Mouse (Mus musculus): ENCODE measurements around the gene Gm20708. TPM values are rescaled to one million over a fixed set of nuclear protein-coding genes. Genes with fewer than 3 reads are reported as not detected.

Gm20708 gene
- polyA plus RNA-seq, 1 experiment from 2014 or later = 0.60 TPM

Other genes with a start within 250 kb of the Gm20708 start
- 19.3 and 19.6 TPM in 2 replicates for gene Tnrc6c, start 155.4 kb upstream of the Gm20708 start, polyA plus RNA-seq (2015; fragmentation: Nextera tagmentation; extraction: Ambion mirVana)
- gene Tmc8, start 27.6 kb upstream of the Gm20708 start, polyA plus RNA-seq (2015; fragmentation: Nextera tagmentation; extraction: Ambion mirVana) = 0.81 and 1.4 TPM in 2 replicates
- 19.0 and 23.9 TPM in 2 replicates for gene Tmc6, start 27.5 kb upstream of the Gm20708 start, polyA plus RNA-seq (2015; fragmentation: Nextera tagmentation; extraction: Ambion mirVana)
- 0.41 and 0.60 TPM in 2 replicates for gene 6030468B19Rik, start 12.0 kb upstream of the Gm20708 start, polyA plus RNA-seq (2015; fragmentation: Nextera tagmentation; extraction: Ambion mirVana)
- 38.4 and 39.5 TPM in 2 replicates for gene Syngr2, start within 50 bp of the Gm20708 start, polyA plus RNA-seq (2015; fragmentation: Nextera tagmentation; extraction: Ambion mirVana)
- 5.6 and 6.2 TPM in 2 replicates for gene Afmid, start 16.3 kb downstream of the Gm20708 start, polyA plus RNA-seq (2015; fragmentation: Nextera tagmentation; extraction: Ambion mirVana)
- 133 and 137 TPM in 2 replicates for gene Tk1, start 16.4 kb downstream of the Gm20708 start, polyA plus RNA-seq (2015; fragmentation: Nextera tagmentation; extraction: Ambion mirVana)
- 307 and 322 TPM in 2 replicates for gene Birc5, start 39.6 kb downstream of the Gm20708 start, polyA plus RNA-seq (2015; fragmentation: Nextera tagmentation; extraction: Ambion mirVana)
- not detected in 2 replicates for gene Tmem235, start 51.1 kb downstream of the Gm20708 start, polyA plus RNA-seq (2015; fragmentation: Nextera tagmentation; extraction: Ambion mirVana)
- 3.4 and 3.6 TPM in 2 replicates for gene Tha1, start 63.8 kb downstream of the Gm20708 start, polyA plus RNA-seq (2015; fragmentation: Nextera tagmentation; extraction: Ambion mirVana)
- gene Socs3, start 160.4 kb downstream of the Gm20708 start, polyA plus RNA-seq (2015; fragmentation: Nextera tagmentation; extraction: Ambion mirVana) = 15.6 and 15.8 TPM in 2 replicates
- 34.4 and 35.7 TPM in 2 replicates for gene Pgs1, start 176.6 kb downstream of the Gm20708 start, polyA plus RNA-seq (2015; fragmentation: Nextera tagmentation; extraction: Ambion mirVana)

Data from limb, embryonic 13.5 days (tissue).